Mouse (Mus musculus): ENCODE results near the gene Jak3. TPM values are rescaled to one million over a fixed set of nuclear protein-coding genes. Genes with fewer than 3 reads are reported as not detected.
A peak's percentile ranks its signal among the peaks of the same experiment; 100 is the strongest.

The Jak3 gene
- 5.2 and 10.4 TPM in 2 replicates for total RNA-seq (2014; fragmentation: Nextera tagmentation)
- 1.8 and 4.5 TPM in 2 replicates for total RNA-seq (2017)

DNA sequence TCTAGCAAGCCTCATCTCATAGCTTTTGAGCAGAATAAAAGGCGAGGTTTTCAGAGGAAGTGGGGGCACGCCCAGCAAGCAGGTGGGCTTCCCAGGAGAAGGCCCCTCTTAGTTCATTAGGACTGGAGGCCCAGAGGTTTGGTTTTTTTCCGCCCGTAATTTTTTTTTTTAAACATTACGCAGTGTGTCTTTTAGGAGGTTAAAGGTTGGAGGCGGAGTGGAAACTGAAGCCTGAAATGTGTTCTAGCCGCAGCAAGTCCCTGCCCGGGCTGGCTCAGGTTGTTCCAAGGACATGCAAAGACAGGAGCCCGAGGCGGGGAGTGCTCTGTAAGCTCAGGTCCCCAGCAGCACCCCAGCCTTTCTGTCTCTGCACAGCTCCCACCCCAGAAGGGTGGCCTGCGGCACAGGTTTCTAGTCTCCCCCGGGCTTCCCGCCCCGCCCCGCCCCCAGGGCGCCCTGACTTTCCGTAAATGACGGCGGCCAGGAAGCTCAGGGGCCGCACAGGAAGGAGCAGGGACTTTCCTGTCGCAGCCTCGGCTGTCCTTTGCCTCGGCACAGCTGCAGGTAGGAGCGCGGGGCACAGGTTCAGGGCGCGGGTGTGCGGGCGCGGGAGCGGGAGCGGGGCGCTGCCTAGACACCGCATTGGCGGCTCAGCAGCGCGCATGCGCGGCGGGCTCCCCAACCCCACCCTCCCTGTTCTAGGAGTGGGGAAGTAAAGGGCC lies at the start of gene Jak3:
TSS of gene Jak3 (plus strand) at position 277 of the 722 bp plus-strand sequence.
- peak; percentile 45 for ATAC-seq (replicated peaks; ENCODE audit: low FRiP score, low TSS enrichment, poor library complexity, severe bottlenecking)

DNA sequence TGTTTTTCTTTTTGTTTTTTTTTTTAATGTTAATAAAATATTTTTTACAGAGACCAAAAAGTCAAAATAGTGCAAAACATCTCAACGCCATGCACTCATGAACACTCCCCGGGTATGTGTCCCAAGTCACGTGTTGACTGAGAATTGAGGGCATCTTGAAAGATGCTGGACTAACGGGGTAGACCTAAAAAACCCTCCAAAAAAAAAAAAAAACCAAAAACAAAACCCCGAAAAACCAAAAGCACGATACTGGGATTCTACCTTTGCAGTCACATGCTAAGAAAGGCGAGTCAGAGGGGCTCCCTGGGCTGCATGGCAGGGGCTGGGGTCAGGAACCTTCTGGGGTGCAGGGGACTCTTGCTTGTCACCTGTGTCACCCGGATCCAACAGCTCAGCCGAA lies 49.3 kb upstream of the Jak3 start:
- ATAC-seq (replicated peaks; ENCODE audit: low FRiP score, low TSS enrichment, poor library complexity, severe bottlenecking): no peak

DNA sequence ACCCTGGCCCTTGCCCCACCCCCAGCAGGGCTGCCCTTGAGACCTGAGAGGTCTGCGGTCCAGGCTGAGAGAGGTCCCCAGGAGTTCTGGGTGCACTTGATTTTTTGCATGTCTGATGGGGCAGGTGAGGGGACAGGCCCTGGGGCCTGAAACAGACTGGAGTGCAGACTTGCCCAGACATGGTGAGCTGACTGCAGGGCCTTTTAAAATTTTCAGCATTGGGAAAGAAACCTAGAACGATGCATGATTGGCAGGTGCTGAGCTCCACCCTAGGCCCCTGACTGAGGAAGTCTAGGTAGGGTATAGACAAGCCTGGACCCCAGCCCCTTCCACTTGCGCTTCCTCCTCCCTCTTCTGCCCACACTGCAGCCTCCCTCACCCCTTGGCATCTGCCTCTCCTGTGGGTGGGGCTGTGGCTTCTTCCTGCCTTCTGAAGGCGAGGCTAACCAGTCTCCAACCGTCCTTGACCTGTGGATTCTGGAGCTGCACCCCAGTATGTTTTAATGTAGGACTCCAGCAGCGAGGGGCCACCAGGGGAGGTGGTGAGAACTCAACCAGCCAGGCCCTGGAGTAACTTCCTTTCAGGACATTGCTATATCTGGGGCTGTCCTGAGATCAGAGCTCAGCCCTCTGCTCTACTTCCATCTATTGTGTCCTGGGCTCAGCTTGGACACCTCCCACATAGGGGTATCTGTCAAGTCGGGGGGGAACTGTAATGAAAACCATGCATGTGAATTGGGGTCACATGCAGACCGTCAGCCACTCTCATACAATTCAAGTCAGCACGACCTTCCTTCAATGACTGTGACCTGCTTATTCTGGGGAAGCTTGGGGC lies 48.6 kb upstream of the Jak3 start:
- ATAC-seq (replicated peaks; ENCODE audit: low FRiP score, low TSS enrichment, poor library complexity, severe bottlenecking): no peak; the same call in 1 of the 2 replicates

DNA sequence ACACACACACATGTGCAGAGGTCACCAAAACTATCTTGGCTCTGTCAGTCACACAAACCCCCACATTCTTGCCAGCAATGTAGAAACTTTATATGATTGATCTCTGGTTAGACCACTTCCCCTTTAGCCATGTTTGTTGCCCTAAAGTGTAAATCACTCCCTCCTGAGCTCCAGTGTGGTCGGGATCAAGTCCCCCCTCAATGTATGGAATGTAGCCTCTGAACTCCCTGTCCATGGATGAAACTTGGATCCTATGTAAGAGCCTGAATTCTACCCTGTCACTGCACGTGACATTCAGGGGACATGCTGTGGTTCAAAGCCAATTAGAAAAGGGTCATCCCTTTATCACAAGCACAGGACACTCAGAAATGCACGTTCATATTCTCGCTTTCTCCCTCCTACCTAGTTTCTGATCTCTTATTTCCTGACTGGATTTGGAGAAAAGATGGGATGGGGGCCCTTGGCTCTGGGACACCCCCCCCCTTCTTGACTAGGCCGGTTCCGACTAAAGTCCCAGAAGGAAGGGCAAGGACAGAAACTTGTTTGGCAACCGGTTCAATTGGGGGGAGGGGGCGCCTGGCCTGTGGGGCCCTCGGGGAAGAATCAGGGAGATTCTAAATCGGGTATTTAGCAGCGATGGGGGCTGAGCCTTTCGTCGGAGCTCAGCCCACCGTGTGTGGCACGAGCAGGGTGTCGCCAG lies 47.5 kb upstream of the Jak3 start:
- no peak for ATAC-seq (replicated peaks; ENCODE audit: low FRiP score, low TSS enrichment, poor library complexity, severe bottlenecking)

DNA sequence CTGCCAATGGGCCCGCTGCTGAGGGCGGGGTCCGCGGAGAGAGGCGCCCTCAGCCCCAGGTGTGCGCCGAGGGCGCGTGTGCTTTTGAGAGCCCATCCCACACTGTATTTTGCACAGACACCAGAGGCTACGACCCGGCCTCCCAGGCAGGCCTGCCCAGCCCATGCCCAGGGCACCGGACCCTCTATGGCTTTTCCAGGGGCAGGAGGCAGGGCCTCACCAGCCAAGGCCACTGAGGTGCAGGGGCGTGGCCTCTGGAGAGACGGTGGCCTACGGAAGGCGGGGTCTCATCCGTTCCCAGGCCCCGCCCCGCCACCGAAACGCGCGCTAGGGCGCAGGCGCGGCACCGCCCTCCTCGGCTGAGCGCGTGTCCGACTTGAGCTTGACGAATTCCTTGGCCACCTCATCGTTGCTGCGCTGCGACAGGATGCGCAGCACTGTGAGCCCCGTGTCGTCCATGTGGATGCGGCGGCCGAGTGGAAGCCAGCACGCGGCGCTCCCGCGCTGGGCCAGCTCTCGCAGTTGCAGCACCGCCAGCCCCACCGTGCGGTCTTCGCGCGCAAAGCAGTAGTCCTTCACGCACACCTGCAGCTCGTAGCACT lies 46.9 kb upstream of the Jak3 start:
- peak; percentile 74 for ATAC-seq (replicated peaks; ENCODE audit: low FRiP score, low TSS enrichment, poor library complexity, severe bottlenecking)

DNA sequence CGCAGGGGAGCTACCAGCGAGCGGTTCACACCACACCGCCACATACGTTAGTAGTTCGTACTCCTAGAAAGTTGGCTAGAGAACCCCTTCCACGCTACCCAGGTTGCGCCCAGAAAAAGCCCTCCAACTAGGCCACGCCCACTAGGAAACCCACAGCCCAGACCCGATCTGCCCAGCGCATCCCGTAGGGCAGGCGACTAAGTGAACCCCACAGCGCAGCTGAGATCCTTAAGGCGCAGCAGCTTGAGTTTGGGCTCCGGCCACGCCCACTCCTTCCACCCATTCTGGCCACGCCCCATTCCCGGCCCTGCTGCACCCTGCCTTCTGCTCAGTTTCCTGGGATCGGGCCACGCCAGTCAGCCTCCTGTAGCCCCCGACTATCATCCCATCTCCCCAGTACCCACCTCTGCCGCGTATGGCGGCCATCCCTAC lies 46.3 kb upstream of the Jak3 start:
- no peak for ATAC-seq (replicated peaks; ENCODE audit: low FRiP score, low TSS enrichment, poor library complexity, severe bottlenecking)

DNA sequence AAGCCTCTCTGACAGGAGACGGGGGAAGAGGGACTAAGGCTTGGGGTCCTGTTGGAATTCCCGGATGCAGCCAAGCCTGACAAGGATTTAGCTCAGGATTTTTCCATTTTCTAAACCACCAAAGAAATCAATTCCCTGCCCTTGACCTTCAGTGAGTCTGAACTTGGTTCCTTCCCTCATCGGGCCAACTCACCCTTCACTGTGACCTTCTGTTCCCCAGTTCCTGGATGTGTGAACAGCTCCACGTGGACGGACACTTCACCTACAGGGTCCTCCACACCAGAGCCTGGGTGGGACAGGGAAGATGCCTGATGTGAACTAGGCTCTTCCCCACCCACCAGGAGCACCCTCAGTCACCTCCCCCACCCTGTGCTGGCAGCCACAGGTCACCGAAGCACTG lies 45.3 kb upstream of the Jak3 start:
- ATAC-seq (replicated peaks; ENCODE audit: low FRiP score, low TSS enrichment, poor library complexity, severe bottlenecking): no peak

DNA sequence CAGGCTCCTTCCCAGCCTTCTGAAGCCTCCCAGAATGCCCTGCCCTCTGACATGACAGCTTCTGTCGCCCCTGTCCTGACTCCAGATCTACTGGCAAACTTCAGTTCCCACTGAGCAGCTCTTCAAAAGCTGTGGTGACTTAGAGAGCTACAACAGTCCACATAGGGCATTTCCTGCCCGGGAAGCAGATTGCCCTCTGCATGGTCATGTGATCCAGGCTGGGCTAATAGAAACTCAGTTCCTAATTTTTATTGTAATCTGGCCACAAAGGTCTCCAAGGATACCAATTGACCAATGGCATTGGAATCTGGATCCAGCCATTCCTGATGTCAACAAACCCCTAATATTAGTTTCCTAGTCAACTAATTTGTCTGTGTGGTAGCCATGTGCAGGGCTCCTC lies 44.2 kb upstream of the Jak3 start:
- no peak for ATAC-seq (replicated peaks; ENCODE audit: low FRiP score, low TSS enrichment, poor library complexity, severe bottlenecking)

DNA sequence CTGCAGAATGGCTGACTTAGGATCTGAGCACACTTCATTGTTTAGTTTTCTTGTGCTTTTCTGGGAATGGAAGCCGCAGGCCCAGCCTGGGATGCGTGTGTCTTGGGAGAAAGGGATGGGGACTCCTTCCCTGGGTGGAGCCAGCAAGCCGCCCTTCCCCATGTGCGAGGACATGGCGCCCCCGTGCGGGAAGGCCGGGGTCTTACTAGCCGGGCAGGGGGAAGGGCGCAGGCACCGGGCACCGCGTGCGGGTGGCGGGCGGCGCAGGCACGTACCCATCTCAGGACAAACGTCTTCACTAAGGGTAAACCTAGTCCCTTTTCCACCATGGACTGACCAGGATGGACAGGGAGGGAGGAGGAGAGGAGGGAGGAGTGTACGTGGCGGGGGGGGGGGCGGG lies 42.9 kb upstream of the Jak3 start:
- ATAC-seq (replicated peaks; ENCODE audit: low FRiP score, low TSS enrichment, poor library complexity, severe bottlenecking): no peak

DNA sequence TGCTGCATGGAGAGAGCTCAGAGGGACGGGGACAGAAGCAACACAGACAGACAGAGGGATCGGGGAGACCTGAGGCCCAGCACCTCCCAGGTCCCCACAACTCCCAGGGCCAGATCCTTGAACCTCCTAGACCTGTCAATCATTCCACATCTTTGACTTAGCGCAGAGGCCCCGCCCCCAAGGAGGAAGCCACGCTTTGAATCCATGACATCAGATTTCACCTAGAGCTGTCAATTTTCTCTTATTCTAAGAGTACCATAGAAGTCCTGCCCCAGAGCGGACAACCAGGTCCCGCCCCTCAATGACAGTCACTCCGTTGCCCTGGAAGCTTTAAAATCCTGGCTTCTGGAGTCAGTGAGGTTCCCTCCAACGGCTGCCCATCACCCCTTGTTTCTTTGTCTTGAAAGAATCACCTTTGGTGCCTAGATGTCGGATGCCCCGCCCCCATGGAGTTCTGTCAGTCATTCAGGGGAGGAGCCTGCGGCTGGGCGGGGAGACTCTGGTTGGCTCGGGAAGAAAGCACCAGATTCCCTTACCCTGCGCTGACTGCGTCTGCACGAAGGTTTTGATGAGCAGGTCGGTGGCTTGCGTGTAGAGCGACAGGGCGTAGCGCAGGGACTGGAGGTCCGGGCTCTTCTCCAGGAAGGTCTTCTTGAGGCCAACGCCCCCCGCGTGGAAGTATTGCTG lies 42.0 kb upstream of the Jak3 start:
- peak; percentile 75 for ATAC-seq (replicated peaks; ENCODE audit: low FRiP score, low TSS enrichment, poor library complexity, severe bottlenecking)

DNA sequence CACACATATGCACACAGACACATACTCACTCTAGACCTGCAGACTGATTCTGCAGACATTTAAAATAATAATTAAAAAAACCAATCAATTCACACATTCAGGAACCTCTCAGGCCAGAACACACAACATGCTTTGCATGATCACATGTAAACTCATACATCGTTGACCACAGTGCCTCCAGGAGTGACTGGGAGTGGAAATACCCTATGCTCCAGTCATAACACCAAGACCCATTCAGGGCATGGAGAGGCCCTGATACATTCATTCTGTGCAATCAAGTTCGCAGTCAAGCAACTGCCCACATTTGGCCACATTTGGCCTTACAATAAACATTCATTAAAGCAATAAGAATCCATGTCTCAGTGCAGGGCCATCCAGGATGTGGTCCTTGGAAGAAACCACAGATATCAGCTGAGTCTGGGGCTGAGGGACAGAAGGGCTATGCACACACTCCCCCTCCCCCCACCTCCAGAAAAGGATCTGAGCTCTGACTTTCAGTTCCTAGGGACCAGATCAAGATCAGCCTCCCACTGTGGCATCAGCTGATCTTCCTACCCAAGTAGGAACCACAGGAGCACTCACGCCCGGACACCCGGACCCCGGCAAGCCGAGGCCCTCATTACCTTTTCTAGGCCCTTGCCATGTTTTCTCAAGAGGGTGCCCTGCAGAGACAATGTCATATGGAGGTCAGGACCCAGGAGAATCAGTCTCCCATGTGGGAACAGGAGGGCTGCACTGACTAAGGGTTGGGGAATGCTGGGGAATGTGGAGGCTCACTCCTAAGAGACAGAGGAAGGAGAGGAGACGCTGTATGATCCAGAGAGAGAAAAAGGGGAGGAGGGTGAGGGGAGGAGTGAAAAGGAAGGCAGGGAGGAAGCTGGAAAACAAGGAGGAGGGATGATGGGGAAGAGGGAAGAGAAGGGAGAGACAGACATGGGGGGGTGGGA lies 38.7 kb upstream of the Jak3 start:
- no peak for ATAC-seq (replicated peaks; ENCODE audit: low FRiP score, low TSS enrichment, poor library complexity, severe bottlenecking)

DNA sequence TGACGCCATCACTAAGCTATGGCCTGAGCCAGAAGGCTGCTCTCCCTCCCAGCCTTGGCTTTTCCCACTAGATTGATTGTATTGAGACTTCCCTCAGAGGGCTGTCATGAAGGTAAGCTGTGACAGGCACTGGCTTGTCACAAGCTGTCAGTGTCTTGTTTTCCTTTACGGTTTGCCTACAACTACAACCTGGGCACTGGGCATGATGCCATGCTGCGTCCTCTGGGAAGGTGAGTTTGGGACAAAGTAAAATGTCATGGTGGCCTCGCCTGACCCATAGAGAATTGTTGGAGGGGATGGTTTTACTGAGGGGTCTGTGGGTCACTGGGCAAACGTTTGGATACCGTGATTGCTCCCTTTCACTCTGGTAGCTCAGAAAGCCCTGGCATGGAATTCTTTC lies 37.8 kb upstream of the Jak3 start:
- no peak for ATAC-seq (replicated peaks; ENCODE audit: low FRiP score, low TSS enrichment, poor library complexity, severe bottlenecking)

DNA sequence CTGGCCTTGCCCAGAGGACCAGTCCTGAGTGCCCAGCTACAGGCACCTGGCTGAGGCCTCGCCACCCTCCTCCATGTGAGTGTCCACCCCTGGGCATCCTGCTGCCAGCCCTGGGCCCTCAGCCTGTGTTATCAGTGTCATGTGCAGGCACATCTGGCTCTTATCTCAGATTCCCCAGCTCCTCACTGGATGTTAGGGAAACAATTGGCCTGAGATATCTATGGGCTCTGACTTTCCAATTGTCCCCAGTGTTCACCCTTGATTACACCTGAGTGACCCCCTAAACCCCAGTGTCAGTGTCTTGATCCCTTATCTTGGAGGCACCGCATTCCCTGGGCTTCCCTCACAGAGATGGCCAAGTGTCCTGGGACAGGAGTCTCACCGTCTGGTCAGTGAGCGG lies 36.8 kb upstream of the Jak3 start:
- peak; percentile 31; the same call in 1 of the 2 replicates for ATAC-seq (replicated peaks; ENCODE audit: low FRiP score, low TSS enrichment, poor library complexity, severe bottlenecking)

DNA sequence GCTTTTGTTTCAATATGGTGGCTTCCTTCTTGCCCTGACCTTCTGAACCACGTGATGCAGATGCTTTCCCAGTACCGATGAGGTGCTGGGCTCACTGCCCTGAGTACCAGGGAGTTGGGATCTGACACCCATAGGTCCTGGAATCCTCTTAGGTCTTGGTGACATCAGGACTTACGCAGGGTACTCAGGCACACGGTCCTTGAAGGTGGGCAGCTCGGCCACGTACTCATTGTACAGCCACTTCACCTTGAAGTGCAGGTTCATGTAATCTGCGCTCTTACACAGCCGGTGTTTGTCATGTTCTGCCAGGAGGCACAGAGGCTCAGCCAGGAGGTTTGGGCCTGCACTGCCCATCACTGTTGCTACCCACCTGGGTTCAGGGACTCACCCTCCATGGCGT lies 30.6 kb upstream of the Jak3 start:
- ATAC-seq (replicated peaks; ENCODE audit: low FRiP score, low TSS enrichment, poor library complexity, severe bottlenecking): no peak

DNA sequence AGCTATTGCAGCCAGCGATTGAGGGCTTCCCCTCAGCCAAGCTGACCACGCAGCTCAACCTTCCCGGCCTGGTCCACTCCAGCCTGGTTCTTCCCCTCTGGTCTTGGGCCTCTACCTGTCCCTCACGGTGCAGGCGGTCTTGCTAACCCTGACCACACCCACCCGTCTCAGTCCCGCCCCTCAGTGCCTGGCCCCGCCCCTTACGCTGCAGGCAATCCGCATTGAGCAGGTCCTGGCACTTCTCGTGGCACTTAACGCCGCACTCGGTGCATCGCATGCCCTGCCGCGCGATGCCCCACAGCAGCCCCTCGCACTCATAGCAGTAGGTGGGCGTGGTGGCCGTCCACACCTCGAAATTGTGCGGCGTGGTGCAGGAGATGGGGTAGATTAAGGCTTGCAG lies 21.5 kb upstream of the Jak3 start:
- peak; percentile 69 for ATAC-seq (replicated peaks; ENCODE audit: low FRiP score, low TSS enrichment, poor library complexity, severe bottlenecking)

DNA sequence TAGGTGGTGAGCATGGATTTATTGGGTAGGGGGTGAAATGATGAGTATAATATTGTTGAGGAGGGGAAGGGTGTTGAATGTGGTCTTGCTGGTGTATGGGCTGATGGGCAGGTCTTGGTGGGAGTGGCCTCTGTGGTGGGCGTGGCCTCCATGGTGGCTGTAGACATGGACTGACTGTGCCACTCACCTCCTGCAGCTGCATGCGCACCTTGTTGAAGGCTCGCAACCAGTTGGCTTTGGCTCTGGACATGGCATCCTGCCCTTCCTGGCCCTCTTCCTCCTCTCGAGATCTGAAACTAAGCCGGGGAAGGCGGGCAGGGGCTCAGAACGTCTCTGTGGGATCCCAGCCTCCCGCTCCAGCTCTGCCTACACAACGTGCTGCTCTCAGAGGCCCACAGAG lies 18.3 kb upstream of the Jak3 start:
- no peak for ATAC-seq (replicated peaks; ENCODE audit: low FRiP score, low TSS enrichment, poor library complexity, severe bottlenecking)

DNA sequence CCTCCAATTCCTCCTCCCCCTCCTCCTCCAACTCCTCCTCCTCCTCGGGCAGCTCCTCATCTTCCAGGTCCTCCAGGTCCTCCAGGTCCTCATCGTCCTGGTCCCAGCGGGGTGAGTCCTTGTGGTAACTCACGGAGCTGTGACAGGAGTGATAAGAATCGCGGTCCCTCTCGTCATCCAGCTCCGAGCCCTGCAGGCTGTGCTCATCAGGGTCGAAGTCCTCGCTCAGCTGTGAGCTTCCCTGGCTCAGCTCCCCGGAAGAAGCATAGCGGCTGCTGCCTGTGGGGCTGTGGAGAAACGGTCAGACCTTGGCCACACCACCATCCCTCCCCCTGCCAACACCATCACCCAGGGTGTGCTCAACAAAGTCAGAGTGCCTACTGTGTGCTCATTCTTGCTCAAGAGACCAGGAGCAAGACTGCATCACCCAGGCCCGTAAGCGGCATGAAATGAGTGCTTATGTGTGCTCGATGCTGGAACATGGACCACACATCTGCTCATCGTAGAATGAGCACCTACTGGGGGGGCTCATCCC lies 17.5 kb upstream of the Jak3 start:
- ATAC-seq (replicated peaks; ENCODE audit: low FRiP score, low TSS enrichment, poor library complexity, severe bottlenecking): no peak

DNA sequence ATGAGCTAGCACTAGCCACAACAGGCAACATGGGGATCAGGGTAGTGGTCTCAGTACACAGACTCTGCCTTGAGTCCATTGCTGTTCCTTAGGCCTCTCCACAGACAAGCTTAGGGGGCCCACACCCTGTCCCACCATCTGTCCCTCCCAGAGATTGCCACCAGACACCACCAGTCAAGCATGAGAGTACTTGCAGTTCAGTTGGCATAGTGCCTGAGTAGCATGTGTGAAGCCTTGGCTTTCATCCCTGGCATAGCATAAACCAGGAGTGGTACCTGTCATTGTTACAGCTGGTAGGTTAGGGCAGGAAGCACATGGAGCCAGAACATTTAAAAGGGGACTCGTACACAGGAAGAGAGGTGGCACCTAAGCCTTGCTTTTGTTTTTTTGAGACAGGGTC lies 16.3 kb upstream of the Jak3 start:
- ATAC-seq (replicated peaks; ENCODE audit: low FRiP score, low TSS enrichment, poor library complexity, severe bottlenecking): no peak
